Mouse (Mus musculus): Measurements from ENCODE around the gene Nyap1. TPM values are rescaled to one million over a fixed set of nuclear protein-coding genes. Genes with fewer than 3 reads are reported as not detected.

The Nyap1 gene
- polyA plus RNA-seq, 1 experiment from 2014 or later, result 0.23 TPM

Other genes starting within 250 kb of the Nyap1 start
- 7.6 to 26.0 TPM (median 19.4 TPM) in 3 replicates for gene Pop7, start 239.1 kb downstream of the Nyap1 start, polyA plus RNA-seq (2018)
- 8.7 to 17.9 TPM (median 11.5 TPM) in 3 replicates for gene Gigyf1, start 223.1 kb downstream of the Nyap1 start, polyA plus RNA-seq (2018)
- not detected in 3 replicates for gene Epo, start 208.4 kb downstream of the Nyap1 start, polyA plus RNA-seq (2018)
- 139 to 347 TPM (median 316 TPM) in 3 replicates for gene Gnb2, start 208.1 kb downstream of the Nyap1 start, polyA plus RNA-seq (2018)
- gene Actl6b, start 188.1 kb downstream of the Nyap1 start, polyA plus RNA-seq (2018), result not detected in 3 replicates
- 0.14 to 0.17 TPM in 2 of 3 replicates, not detected in the other for gene Tfr2, start 171.8 kb downstream of the Nyap1 start, polyA plus RNA-seq (2018)
- 35.3 to 72.3 TPM (median 54.2 TPM) in 3 replicates for gene Mospd3, start 140.5 kb downstream of the Nyap1 start, polyA plus RNA-seq (2018)
- gene Pcolce, start 127.8 kb downstream of the Nyap1 start, polyA plus RNA-seq (2018), result 0.41 to 0.44 TPM in 2 of 3 replicates, not detected in the other
- gene Fbxo24, start 112.6 kb downstream of the Nyap1 start, polyA plus RNA-seq (2018), result 0.09 TPM in 1 of 3 replicates, not detected in the others
- gene Lrch4, start 112.5 kb downstream of the Nyap1 start, polyA plus RNA-seq (2018), result 51.6 to 108 TPM (median 60.3 TPM) in 3 replicates
- gene Gm20605, start 112.4 kb downstream of the Nyap1 start, polyA plus RNA-seq (2018), result 4.9 to 17.8 TPM (median 5.5 TPM) in 3 replicates
- gene Sap25, start 100.3 kb downstream of the Nyap1 start, polyA plus RNA-seq (2018), result 5.2 to 25.3 TPM (median 10.5 TPM) in 3 replicates
- 0.09 TPM in 1 of 3 replicates, not detected in the others for gene Irs3, start 95.9 kb downstream of the Nyap1 start, polyA plus RNA-seq (2018)
- 12.1 to 28.4 TPM (median 17.8 TPM) in 3 replicates for gene Agfg2, start 56.9 kb downstream of the Nyap1 start, polyA plus RNA-seq (2018)
- 84.4 to 112 TPM (median 101 TPM) in 3 replicates for gene Tsc22d4, start 4.1 kb upstream of the Nyap1 start, polyA plus RNA-seq (2018)
- gene Ppp1r35, start 37.2 kb upstream of the Nyap1 start, polyA plus RNA-seq (2018), result 2.7 to 25.9 TPM (median 20.7 TPM) in 3 replicates
- 23.9 to 28.3 TPM (median 26.6 TPM) in 3 replicates for gene Mepce, start 46.0 kb upstream of the Nyap1 start, polyA plus RNA-seq (2018)
- gene Zcwpw1, start 46.2 kb upstream of the Nyap1 start, polyA plus RNA-seq (2018), result 1.8 to 4.1 TPM (median 2.8 TPM) in 3 replicates
- gene Pilra, start 94.7 kb upstream of the Nyap1 start, polyA plus RNA-seq (2018), result 5.9 to 17.4 TPM (median 7.6 TPM) in 3 replicates
- gene Pilrb1, start 116.5 kb upstream of the Nyap1 start, polyA plus RNA-seq (2018), result 7.2 to 9.0 TPM (median 7.9 TPM) in 3 replicates
- 12.2 to 15.9 TPM (median 14.4 TPM) in 3 replicates for gene Pilrb2, start 130.2 kb upstream of the Nyap1 start, polyA plus RNA-seq (2018)
- gene Cyp3a13, start 180.0 kb upstream of the Nyap1 start, polyA plus RNA-seq (2018), result not detected in 3 replicates
- gene Gjc3, start 221.5 kb upstream of the Nyap1 start, polyA plus RNA-seq (2018), result not detected in 3 replicates
- gene Azgp1, start 239.9 kb upstream of the Nyap1 start, polyA plus RNA-seq (2018), result not detected in 3 replicates